Mouse (Mus musculus) midbrain, postnatal 0 days (tissue): ENCODE results near the gene Rnf5. TPM values are rescaled to one million over a fixed set of nuclear protein-coding genes. Genes with fewer than 3 reads are reported as not detected.
A peak's percentile ranks its signal among the peaks of the same experiment; 100 is the strongest.

Experiments
- ATAC-seq: fragments of 200-750 bp; cut with Nextera tagmentation; 2 replicates; pipeline ENCODE4 v1.8.0; 2017; ENCODE audit warnings: moderate number of reproducible peaks, mild to moderate bottlenecking, moderate TSS enrichment, moderate library complexity; ENCODE audit not compliant: low FRiP score
- DNase-seq: peaks from one replicate; pipeline ENCODE4 v3.0.0-alpha.2; 2015; ENCODE audit warnings: low spot score
- H3K27ac ChIP-seq: fragments of 300-500 bp; sonication (generic); 2 replicates; pipeline ENCODE4 v1.5.1; 2014; ENCODE audit warnings: low read depth, mild to moderate bottlenecking, low read length, mixed read lengths
- H3K27me3 ChIP-seq: fragments of 300-500 bp; sonication (generic); 2 replicates; pipeline ENCODE4 v1.6.1; 2014; ENCODE audit warnings: low read length, control low read depth, mixed read lengths; ENCODE audit not compliant: insufficient read depth
- H3K36me3 ChIP-seq: fragments of 300-500 bp; sonication (generic); 2 replicates; pipeline ENCODE4 v1.6.1; 2014; ENCODE audit warnings: low read length, control low read depth, mixed read lengths; ENCODE audit not compliant: insufficient read depth
- H3K4me1 ChIP-seq: fragments of 300-500 bp; sonication (generic); 2 replicates; pipeline ENCODE4 v1.6.1; 2014; ENCODE audit warnings: mild to moderate bottlenecking, control low read depth, antibody characterized with exemption, low read length, mixed read lengths; ENCODE audit not compliant: insufficient read depth
- H3K4me2 ChIP-seq: fragments of 300-500 bp; sonication (generic); 2 replicates; pipeline ENCODE4 v1.6.1; 2014; ENCODE audit warnings: low read depth, mild to moderate bottlenecking, low read length, mixed read lengths; ENCODE audit not compliant: poor library complexity, severe bottlenecking
- H3K4me3 ChIP-seq: fragments of 300-500 bp; sonication (generic); 2 replicates; pipeline ENCODE4 v1.5.1; 2014; ENCODE audit warnings: low read depth, mild to moderate bottlenecking, low read length, moderate library complexity
- H3K9ac ChIP-seq: fragments of 300-500 bp; sonication (generic); replicated peaks from 2 replicates; pipeline ENCODE4 v1.6.1; 2014; ENCODE audit warnings: mild to moderate bottlenecking, low read length, moderate library complexity, mixed read lengths; ENCODE audit not compliant: poor library complexity, severe bottlenecking
- H3K9me3 ChIP-seq: fragments of 300-500 bp; sonication (generic); 2 replicates; pipeline ENCODE4 v1.6.1; 2016; ENCODE audit warnings: low read length, control low read depth
- CTCF ChIP-seq: IDR thresholded peaks from 2 replicates; pipeline ENCODE4 v1.5.1; 2016; ENCODE audit warnings: antibody characterized with exemption, mild to moderate bottlenecking
- WGBS: fragments of 180-500 bp; shearing (Covaris S2); extraction: QIAGEN DNeasy Blood & Tissue Kit; methylation state at CpG from one replicate; pipeline ENCODE4 v1.1.7; 2014; 5-methylcytosine and 5-hydroxymethylcytosine counted together
- polyA plus RNA-seq: library from polyadenylated mRNA; unstranded; fragments of >200 nt; fragmentation: Nextera tagmentation; extraction: Ambion mirVana; gene quantifications from 2 replicates; pipeline ENCODE4 v1.2.1, GENCODE M21; 2015
- total RNA-seq: library from RNA; depleted of rRNA; stranded (reverse); fragments of >200 nt; gene quantifications from 2 replicates; pipeline ENCODE4 v1.2.3, GENCODE M21; 2014

The Rnf5 gene
- total and polyA plus RNA-seq, 2 experiments from 2014 or later, result 59.0 to 236 TPM

DNA sequence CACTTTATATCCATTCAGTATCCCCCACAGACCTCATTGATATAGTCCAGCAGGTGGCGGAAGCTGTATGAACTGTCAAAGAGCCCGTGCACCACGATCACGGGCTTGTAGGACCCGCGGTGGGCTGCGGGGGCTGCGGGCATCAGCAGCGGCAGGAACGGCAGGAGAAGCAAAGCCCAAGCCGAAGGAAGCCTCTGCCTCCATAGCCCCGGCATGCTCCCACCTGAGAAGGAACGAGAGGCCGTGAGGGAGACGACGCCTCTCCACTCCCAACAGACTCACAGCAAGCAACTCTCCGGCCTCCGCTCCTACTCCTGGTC lies 23.2 kb upstream of the Rnf5 start:
- H3K27me3 ChIP-seq, result no peaks in the 10 kb centered on the region
- H3K9me3 ChIP-seq, result no peaks in the 10 kb centered on the region
- DNase-seq, result peak; percentile 82
- WGBS, result 1% methylated on average over 18 of the region's 18 CpGs
- peak overlapping the region; percentile 58 for H3K9ac ChIP-seq
- peaks cover 19% of the 10 kb centered on the region for H3K4me1 ChIP-seq
- peak; percentile 47; the same call in 1 of the 2 replicates for ATAC-seq
- H3K27ac ChIP-seq, result peak overlapping the region; percentile 92
- H3K4me2 ChIP-seq, result peak overlapping the region; percentile 89
- peaks cover 7% of the 10 kb centered on the region for H3K36me3 ChIP-seq
- peak overlapping the region; percentile 74 for H3K4me3 ChIP-seq
- TF ChIP-seq CTCF, result peak; percentile 77

GRCm38 (mm10) chr17:34626062-34626772 lies 22.7 kb upstream of the Rnf5 start:
- TF ChIP-seq CTCF, result no peak
- 52% methylated on average over 16 of the region's 16 CpGs for WGBS
- DNase-seq, result no peak
- Histone ChIP-seq H3K4me3 (peak overlapping the region; percentile 74), H3K9ac (peak overlapping the region; percentile 58), H3K36me3 (peaks cover 7% of the 10 kb centered on the region), H3K27ac (peak overlapping the region; percentile 92), H3K27me3 (no peaks in the 10 kb centered on the region), H3K4me2 (peak overlapping the region; percentile 89), H3K4me1 (peaks cover 16% of the 10 kb centered on the region), H3K9me3 (no peaks in the 10 kb centered on the region)
- ATAC-seq, result no peak

DNA sequence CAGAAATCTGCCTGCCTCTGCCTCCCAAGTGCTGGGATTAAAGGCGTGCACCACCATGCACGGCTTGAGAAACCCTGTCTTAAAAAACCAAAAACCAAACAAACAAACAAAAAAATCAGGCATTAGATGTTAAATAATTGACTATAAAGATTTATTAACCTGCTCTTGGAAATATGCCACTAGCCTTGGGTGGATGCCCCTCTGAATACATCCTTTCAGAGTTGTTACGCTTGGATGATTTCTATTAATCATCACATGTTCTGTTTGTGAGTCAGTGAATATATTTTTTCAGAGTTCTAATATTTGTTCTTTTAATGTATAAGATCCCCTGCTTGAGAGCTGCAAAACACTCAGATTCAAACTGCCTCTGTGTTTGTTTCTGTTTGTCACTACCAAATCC lies 21.5 kb upstream of the Rnf5 start:
- Histone ChIP-seq H3K9me3 (no peaks in the 10 kb centered on the region), H3K4me3 (no peak overlapping the region), H3K36me3 (peaks cover 11% of the 10 kb centered on the region), H3K4me1 (peaks cover 16% of the 10 kb centered on the region), H3K27me3 (no peaks in the 10 kb centered on the region), H3K27ac (no peak overlapping the region), H3K9ac (no peak overlapping the region), H3K4me2 (no peak overlapping the region)
- ATAC-seq (no peak), DNase-seq (no peak)
- TF ChIP-seq CTCF, result no peak
- WGBS, result 96% methylated on average over 3 of the region's 3 CpGs

- ATAC-seq (no peak), DNase-seq (no peak)
- no peaks in the 10 kb centered on the region for H3K9me3 ChIP-seq
- no peak overlapping the region for H3K9ac ChIP-seq
- peaks cover 11% of the 10 kb centered on the region for H3K36me3 ChIP-seq
- WGBS, result 84% methylated on average over 9 of the region's 9 CpGs
- peak; percentile 51 for TF ChIP-seq CTCF
- H3K27ac ChIP-seq, result no peak overlapping the region
- H3K4me3 ChIP-seq, result no peak overlapping the region
- no peaks in the 10 kb centered on the region for H3K27me3 ChIP-seq
- H3K4me2 ChIP-seq, result no peak overlapping the region
- H3K4me1 ChIP-seq, result peaks cover 6% of the 10 kb centered on the region
Observed at GRCm38 (mm10) chr17:34623161-34623560, 19.7 kb upstream of the Rnf5 start.

- H3K27ac ChIP-seq, result no peak overlapping the region
- no peak for DNase-seq
Observed at GRCm38 (mm10) chr17:34621006-34621405, 17.5 kb upstream of the Rnf5 start.

DNA sequence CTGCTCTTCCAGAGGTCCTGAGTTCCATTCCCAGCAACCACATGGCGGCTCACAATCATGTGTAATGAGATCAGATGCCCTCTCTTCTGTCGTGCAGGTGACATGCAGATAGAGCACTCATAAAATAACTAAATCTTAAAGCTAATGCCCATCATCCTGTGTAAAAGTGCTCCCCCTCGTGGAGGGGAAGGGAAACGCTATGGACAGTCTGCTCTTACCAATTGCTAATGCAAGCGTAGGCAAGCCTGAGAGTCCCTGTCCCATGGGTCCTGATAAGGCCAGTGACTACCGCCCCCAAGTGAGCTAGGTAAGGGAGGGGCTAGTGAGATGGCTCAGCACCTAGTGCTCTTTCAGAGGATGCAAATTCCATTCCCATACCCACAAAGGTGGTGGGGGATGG lies 15.5 kb upstream of the Rnf5 start:
- H3K4me2 ChIP-seq, result no peak overlapping the region
- no peaks in the 10 kb centered on the region for H3K9me3 ChIP-seq
- no peak overlapping the region for H3K4me3 ChIP-seq
- WGBS, result 21% methylated on average over 6 of the region's 6 CpGs
- TF ChIP-seq CTCF, result peak; percentile 74
- H3K9ac ChIP-seq, result no peak overlapping the region
- no peak for ATAC-seq
- H3K27me3 ChIP-seq, result no peaks in the 10 kb centered on the region
- no peak for DNase-seq
- no peak overlapping the region for H3K27ac ChIP-seq
- H3K36me3 ChIP-seq, result peaks cover 32% of the 10 kb centered on the region
- H3K4me1 ChIP-seq, result no peaks in the 10 kb centered on the region

More at GRCm38 (mm10) chr17:34621006-34621405, 17.5 kb upstream of the Rnf5 start:
- H3K9ac ChIP-seq, result no peak overlapping the region
- H3K4me1 ChIP-seq, result peaks cover under 1% of the 10 kb centered on the region; the same call in 1 of the 2 replicates
- no peak overlapping the region for H3K4me3 ChIP-seq
- no peak for TF ChIP-seq CTCF
- no peaks in the 10 kb centered on the region for H3K27me3 ChIP-seq
- no peaks in the 10 kb centered on the region for H3K9me3 ChIP-seq
- 93% methylated on average over 8 of the region's 8 CpGs for WGBS
- ATAC-seq, result no peak
- peaks cover 21% of the 10 kb centered on the region for H3K36me3 ChIP-seq
- H3K4me2 ChIP-seq, result no peak overlapping the region
